Mouse (Mus musculus): ENCODE data around the gene Pinlyp. TPM values are rescaled to one million over a fixed set of nuclear protein-coding genes. Genes with fewer than 3 reads are reported as not detected.
A peak's percentile ranks its signal among the peaks of the same experiment; 100 is the strongest.

Gene Pinlyp
- total RNA-seq, 2 experiments from 2014 or later = not detected

DNA sequence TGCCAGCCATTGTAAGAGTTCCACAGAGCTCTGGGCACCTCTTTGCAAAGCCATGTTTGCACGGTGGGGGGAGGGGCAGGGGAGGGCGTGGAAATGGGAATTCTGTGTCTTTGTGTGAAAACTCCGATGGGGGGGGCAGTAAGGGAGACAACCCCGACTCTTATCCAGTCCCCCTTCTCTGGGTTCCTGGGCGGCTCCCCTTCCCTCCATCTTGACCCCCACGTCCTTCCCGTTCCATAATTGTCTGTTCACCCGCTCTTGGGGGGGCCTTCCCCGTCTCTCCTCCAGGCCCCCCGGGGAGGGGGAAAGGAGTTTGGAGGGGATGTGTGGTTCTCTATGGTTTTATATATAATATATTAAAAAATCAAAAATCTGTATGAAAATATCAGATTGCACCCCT, 41.9 kb downstream of the Pinlyp start:
- ATAC-seq (replicated peaks; ENCODE audit: low FRiP score, low TSS enrichment, poor library complexity, severe bottlenecking) = no peak

DNA sequence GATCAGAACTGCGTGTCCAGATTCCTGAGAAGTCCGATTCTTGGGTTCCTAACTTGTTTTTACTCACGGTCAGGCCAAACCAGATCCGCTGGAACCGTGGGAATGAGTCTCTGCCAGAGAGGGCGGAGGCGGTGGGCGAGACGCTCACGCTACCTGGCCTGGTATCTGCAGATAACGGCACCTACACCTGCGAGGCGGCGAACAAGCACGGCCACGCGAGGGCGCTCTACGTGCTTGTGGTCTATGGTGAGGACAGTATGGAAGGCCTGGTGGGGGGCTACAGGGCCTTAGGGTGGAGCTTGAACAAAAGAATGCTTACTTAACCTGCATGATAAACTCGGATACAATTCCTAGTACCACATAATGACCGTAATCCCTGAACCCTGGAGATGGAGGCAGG, 44.4 kb downstream of the Pinlyp start:
- no peak for ATAC-seq (replicated peaks; ENCODE audit: low FRiP score, low TSS enrichment, poor library complexity, severe bottlenecking)

DNA sequence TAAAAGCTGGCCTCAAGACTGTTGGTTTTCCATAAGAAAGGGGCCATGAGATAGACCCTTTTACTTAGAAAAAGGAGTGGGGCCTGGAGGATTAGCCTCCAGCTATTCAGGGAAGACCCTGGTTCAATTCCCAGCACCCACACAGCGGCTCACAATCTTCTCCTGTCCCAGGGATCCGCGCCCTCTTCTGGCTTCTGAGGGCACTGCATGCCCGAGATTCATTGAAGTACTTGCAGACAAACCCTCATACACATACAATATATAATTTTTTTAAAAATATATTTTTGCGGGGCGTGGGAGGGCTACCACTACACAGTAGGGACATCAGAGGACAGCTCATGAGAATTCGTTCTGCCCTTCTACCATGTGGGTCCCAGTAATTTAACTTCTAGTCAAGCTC, 45.0 kb downstream of the Pinlyp start:
- 0 out of 2 replicates have a peak, but pooled peaks have one; percentile 34 for ATAC-seq (replicated peaks; ENCODE audit: low FRiP score, low TSS enrichment, poor library complexity, severe bottlenecking)

DNA sequence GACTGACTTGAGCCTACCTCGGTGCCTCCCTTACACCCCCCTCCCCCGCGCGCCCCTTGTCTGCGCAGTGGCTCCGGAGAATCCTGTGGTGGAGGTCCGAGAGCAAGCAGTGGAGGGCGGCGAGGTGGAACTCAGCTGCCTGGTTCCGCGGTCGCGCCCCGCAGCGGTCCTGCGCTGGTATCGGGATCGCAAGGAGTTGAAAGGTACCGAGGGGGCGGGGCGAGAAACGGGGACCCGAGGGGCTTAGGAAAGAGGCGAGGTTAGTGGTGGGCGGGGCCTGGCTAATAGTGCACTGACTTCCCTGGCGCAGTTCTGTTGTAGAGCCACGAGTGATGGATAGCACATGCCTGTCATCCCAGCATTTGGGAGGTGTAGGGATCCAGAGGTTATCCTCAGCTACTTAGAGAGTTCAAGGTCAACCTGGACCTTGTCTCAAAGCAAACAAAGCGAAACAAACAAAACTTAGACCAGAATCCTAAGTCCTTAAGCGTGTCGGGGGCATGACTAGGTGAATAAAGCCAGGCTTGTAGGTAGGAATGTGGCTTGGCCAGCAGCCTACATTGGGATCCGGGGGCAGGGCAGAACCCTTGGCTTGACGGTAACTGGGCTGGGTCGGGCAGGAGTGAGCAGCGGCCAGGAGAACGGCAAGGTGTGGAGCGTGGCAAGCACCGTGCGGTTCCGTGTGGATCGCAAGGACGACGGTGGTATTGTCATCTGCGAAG, 45.9 kb downstream of the Pinlyp start:
- 0 out of 2 replicates have a peak, but pooled peaks have one; percentile 45 for ATAC-seq (replicated peaks; ENCODE audit: low FRiP score, low TSS enrichment, poor library complexity, severe bottlenecking)

Other genes with a start within 250 kb of the Pinlyp start
- gene Zfp61, start 244.9 kb downstream of the Pinlyp start, total RNA-seq (2014; fragmentation: Nextera tagmentation) = 9.3 and 10.9 TPM in 2 replicates
- gene Zfp61, start 244.9 kb downstream of the Pinlyp start, total RNA-seq (2017) = 16.0 and 47.7 TPM in 2 replicates
- 3.3 and 6.7 TPM in 2 replicates for gene Zfp94, start 229.5 kb downstream of the Pinlyp start, total RNA-seq (2014; fragmentation: Nextera tagmentation)
- 3.0 and 4.4 TPM in 2 replicates for gene Zfp94, start 229.5 kb downstream of the Pinlyp start, total RNA-seq (2017)
- not detected in 2 replicates for gene Tescl, start 212.2 kb downstream of the Pinlyp start, total RNA-seq (2014; fragmentation: Nextera tagmentation)
- gene Tescl, start 212.2 kb downstream of the Pinlyp start, total RNA-seq (2017) = not detected in 2 replicates
- gene Lypd5, start 196.9 kb downstream of the Pinlyp start, total RNA-seq (2014; fragmentation: Nextera tagmentation) = not detected in 2 replicates
- gene Lypd5, start 196.9 kb downstream of the Pinlyp start, total RNA-seq (2017) = not detected in 2 replicates
- gene Kcnn4, start 175.9 kb downstream of the Pinlyp start, total RNA-seq (2014; fragmentation: Nextera tagmentation) = 120 and 147 TPM in 2 replicates
- 121 and 155 TPM in 2 replicates for gene Kcnn4, start 175.9 kb downstream of the Pinlyp start, total RNA-seq (2017)
- gene Smg9, start 146.5 kb downstream of the Pinlyp start, total RNA-seq (2014; fragmentation: Nextera tagmentation) = 32.7 and 41.2 TPM in 2 replicates
- gene Smg9, start 146.5 kb downstream of the Pinlyp start, total RNA-seq (2017) = 11.2 and 26.3 TPM in 2 replicates
- gene Irgc1, start 93.8 kb downstream of the Pinlyp start, total RNA-seq (2014; fragmentation: Nextera tagmentation) = not detected in 2 replicates
- gene Irgc1, start 93.8 kb downstream of the Pinlyp start, total RNA-seq (2017) = not detected in 2 replicates
- gene Plaur, start 83.6 kb downstream of the Pinlyp start, total RNA-seq (2014; fragmentation: Nextera tagmentation) = 2.3 and 5.4 TPM in 2 replicates
- 2.2 and 2.5 TPM in 2 replicates for gene Plaur, start 83.6 kb downstream of the Pinlyp start, total RNA-seq (2017)
- gene Cadm4, start 64.1 kb downstream of the Pinlyp start, total RNA-seq (2014; fragmentation: Nextera tagmentation) = 0.27 TPM in 1 of 2 replicates, not detected in the other
- not detected in 2 replicates for gene Cadm4, start 64.1 kb downstream of the Pinlyp start, total RNA-seq (2017)
- 3.5 and 4.0 TPM in 2 replicates for gene Zfp428, start 39.1 kb downstream of the Pinlyp start, total RNA-seq (2014; fragmentation: Nextera tagmentation)
- 3.1 and 9.7 TPM in 2 replicates for gene Zfp428, start 39.1 kb downstream of the Pinlyp start, total RNA-seq (2017)
- not detected in 2 replicates for gene AC161166.1, start 33.7 kb downstream of the Pinlyp start, total RNA-seq (2014; fragmentation: Nextera tagmentation)
- gene AC161166.1, start 33.7 kb downstream of the Pinlyp start, total RNA-seq (2017) = not detected in 2 replicates
- 4.7 and 6.3 TPM in 2 replicates for gene Irgq, start 15.4 kb downstream of the Pinlyp start, total RNA-seq (2014; fragmentation: Nextera tagmentation)
- gene Irgq, start 15.4 kb downstream of the Pinlyp start, total RNA-seq (2017) = 3.0 and 5.2 TPM in 2 replicates
- 89.0 and 93.7 TPM in 2 replicates for gene Xrcc1, start 171 bp upstream of the Pinlyp start, total RNA-seq (2014; fragmentation: Nextera tagmentation)
- gene Xrcc1, start 171 bp upstream of the Pinlyp start, total RNA-seq (2017) = 20.7 and 36.6 TPM in 2 replicates
- gene Ethe1, start 41.4 kb upstream of the Pinlyp start, total RNA-seq (2014; fragmentation: Nextera tagmentation) = 12.4 and 19.8 TPM in 2 replicates
- 8.3 and 11.4 TPM in 2 replicates for gene Ethe1, start 41.4 kb upstream of the Pinlyp start, total RNA-seq (2017)
- 0.37 TPM in 1 of 2 replicates, not detected in the other for gene Zfp575, start 41.5 kb upstream of the Pinlyp start, total RNA-seq (2014; fragmentation: Nextera tagmentation)
- gene Zfp575, start 41.5 kb upstream of the Pinlyp start, total RNA-seq (2017) = not detected in 2 replicates
- gene Phldb3, start 64.6 kb upstream of the Pinlyp start, total RNA-seq (2014; fragmentation: Nextera tagmentation) = 2.6 and 2.8 TPM in 2 replicates
- 6.8 and 9.7 TPM in 2 replicates for gene Phldb3, start 64.6 kb upstream of the Pinlyp start, total RNA-seq (2017)
- not detected in 2 replicates for gene Lypd3, start 90.4 kb upstream of the Pinlyp start, total RNA-seq (2014; fragmentation: Nextera tagmentation)
- gene Lypd3, start 90.4 kb upstream of the Pinlyp start, total RNA-seq (2017) = not detected in 2 replicates
- not detected in 2 replicates for gene Tex101, start 130.6 kb upstream of the Pinlyp start, total RNA-seq (2014; fragmentation: Nextera tagmentation)
- not detected in 2 replicates for gene Tex101, start 130.6 kb upstream of the Pinlyp start, total RNA-seq (2017)
- gene BC049730, start 163.1 kb upstream of the Pinlyp start, total RNA-seq (2014; fragmentation: Nextera tagmentation) = not detected in 2 replicates
- not detected in 2 replicates for gene BC049730, start 163.1 kb upstream of the Pinlyp start, total RNA-seq (2017)
- gene Gm4763, start 180.8 kb upstream of the Pinlyp start, total RNA-seq (2014; fragmentation: Nextera tagmentation) = not detected in 2 replicates
- not detected in 2 replicates for gene Gm4763, start 180.8 kb upstream of the Pinlyp start, total RNA-seq (2017)
- gene Cd177, start 214.2 kb upstream of the Pinlyp start, total RNA-seq (2014; fragmentation: Nextera tagmentation) = 3.2 TPM in 1 of 2 replicates, not detected in the other
- 1.8 and 2.6 TPM in 2 replicates for gene Cd177, start 214.2 kb upstream of the Pinlyp start, total RNA-seq (2017)
- gene Ceacam10, start 231.1 kb upstream of the Pinlyp start, total RNA-seq (2014; fragmentation: Nextera tagmentation) = not detected in 2 replicates
- 6.4 TPM in 1 of 2 replicates, not detected in the other for gene Ceacam10, start 231.1 kb upstream of the Pinlyp start, total RNA-seq (2017)